Mouse (Mus musculus) liver, embryonic 14.5 days (tissue): ENCODE measurements around the gene Asic1.

Experiments
- CTCF ChIP-seq: IDR thresholded peaks from 2 replicates; pipeline ENCODE4 v1.5.1; 2016; ENCODE audit warnings: antibody characterized with exemption, low read depth, control low read depth
- EP300 ChIP-seq: IDR thresholded peaks from 2 replicates; pipeline ENCODE4 v1.6.1; 2016; ENCODE audit warnings: antibody characterized with exemption, low read depth

DNA sequence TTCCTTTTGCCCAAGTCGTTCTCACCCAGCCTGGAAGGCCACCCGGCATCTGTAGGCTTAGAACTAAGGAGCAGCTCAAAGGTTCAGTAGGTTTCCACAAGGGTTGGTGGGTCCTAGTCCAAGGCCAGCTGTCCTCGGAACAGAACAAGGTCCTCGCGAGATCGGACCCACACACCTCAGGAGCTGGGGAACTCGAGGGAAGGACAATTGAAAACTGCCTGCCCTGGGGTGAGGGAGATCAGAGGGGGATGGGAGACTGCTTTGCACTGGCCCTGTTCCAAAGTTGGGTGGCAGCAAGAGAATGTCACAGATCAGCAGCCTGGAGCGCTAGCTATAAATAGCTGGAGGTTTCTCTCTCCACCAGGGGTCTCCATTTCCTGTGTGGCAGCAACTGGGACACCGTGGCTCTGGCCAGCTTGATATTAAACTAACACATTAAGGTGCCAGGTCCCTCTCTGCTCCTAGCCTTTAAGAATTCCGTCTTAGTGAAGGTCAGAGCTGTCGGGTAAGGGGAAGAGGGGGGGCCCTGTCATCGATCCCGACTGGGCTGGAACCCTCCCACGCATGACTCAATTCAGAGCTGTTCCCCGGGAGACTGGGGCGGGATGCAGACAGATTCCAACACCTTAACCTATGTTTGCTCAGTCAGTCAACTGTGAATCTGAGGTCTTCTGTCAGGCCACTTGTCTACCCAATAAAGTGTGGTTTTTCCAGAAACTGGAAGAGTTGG lies 54.3 kb downstream of the Asic1 start:
- TF ChIP-seq CTCF: peak; percentile 70
- no peak for TF ChIP-seq EP300
